Mouse (Mus musculus): Measurements from ENCODE around the gene Vmn2r44. TPM values are rescaled to one million over a fixed set of nuclear protein-coding genes. Genes with fewer than 3 reads are reported as not detected.
"Not testable (repeated sequence)": the region's sequence is repeated elsewhere in the genome, so short reads cannot be mapped to it uniquely, and the experiment has no call there.

Gene Vmn2r44
- polyA plus RNA-seq (2012), result not detected in 2 replicates

DNA sequence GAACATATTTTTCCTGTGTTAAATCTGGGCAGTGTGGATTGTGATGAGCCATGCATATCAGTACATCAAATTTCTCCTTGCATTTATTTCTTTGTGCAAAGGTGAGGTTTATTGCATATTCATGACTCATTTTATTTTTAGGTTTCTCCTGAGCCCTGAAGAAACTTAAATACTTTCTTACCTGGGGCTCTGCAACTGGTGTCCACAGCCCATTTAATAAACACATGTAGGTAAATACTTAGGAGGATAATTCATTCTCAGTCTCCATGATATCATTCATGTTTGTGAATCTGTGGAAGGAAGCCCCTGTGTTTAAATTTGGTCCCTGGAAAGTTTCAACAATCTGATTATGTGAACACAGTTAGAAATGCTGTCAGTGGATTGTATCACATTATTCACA lies at the start of gene Vmn2r44:
Gene Vmn2r44 (minus strand): TSS at position 101 of the 400 bp plus-strand sequence.
- not testable (repeated sequence) for TF ChIP-seq GATA1 (IDR thresholded peaks at IDR 0.05; ENCODE audit: low read length)

Other genes with a start within 250 kb of the Vmn2r44 start
- gene Vmn2r41, start 221.7 kb downstream of the Vmn2r44 start, polyA plus RNA-seq (2012), result not detected in 2 replicates
- gene Vmn2r42, start 183.0 kb downstream of the Vmn2r44 start, polyA plus RNA-seq (2012), result not detected in 2 replicates
- gene Vmn2r43, start 122.7 kb downstream of the Vmn2r44 start, polyA plus RNA-seq (2012), result not detected in 2 replicates
- not detected in 2 replicates for gene Vmn2r45, start 105.7 kb upstream of the Vmn2r44 start, polyA plus RNA-seq (2012)